Mouse (Mus musculus) liver, embryonic 16.5 days (tissue): ENCODE results near the gene Mief1. TPM values are rescaled to one million over a fixed set of nuclear protein-coding genes. Genes with fewer than 3 reads are reported as not detected.

ENCODE experiments used
- ATAC-seq: fragments of 200-750 bp; cut with Nextera tagmentation; 2 replicates; pipeline ENCODE4 v1.8.0; 2017; ENCODE audit warnings: low read depth, mild to moderate bottlenecking, moderate number of reproducible peaks, moderate library complexity
- H3K27ac ChIP-seq: fragments of 300-500 bp; sonication (generic); 2 replicates; pipeline ENCODE4 v1.5.1; 2014; ENCODE audit warnings: mild to moderate bottlenecking, low read length
- H3K27me3 ChIP-seq: fragments of 300-500 bp; sonication (generic); 2 replicates; pipeline ENCODE4 v1.6.1; 2014; ENCODE audit warnings: low read depth, low read length, mixed read lengths; ENCODE audit not compliant: control insufficient read depth, insufficient read depth
- H3K36me3 ChIP-seq: fragments of 300-500 bp; sonication (generic); 2 replicates; pipeline ENCODE4 v1.6.1; 2014; ENCODE audit warnings: mild to moderate bottlenecking; ENCODE audit not compliant: control insufficient read depth, insufficient read depth
- H3K4me1 ChIP-seq: fragments of 300-500 bp; sonication (generic); 2 replicates; pipeline ENCODE4 v1.6.1; 2014; ENCODE audit warnings: low read depth, low read length, mixed read lengths; ENCODE audit not compliant: control insufficient read depth
- H3K4me2 ChIP-seq: fragments of 300-500 bp; sonication (generic); 2 replicates; pipeline ENCODE4 v1.6.1; 2014; ENCODE audit warnings: low read depth, low read length, mixed read lengths
- H3K4me3 ChIP-seq: fragments of 300-500 bp; sonication (generic); 2 replicates; pipeline ENCODE4 v1.5.1; 2014; ENCODE audit warnings: low read depth, mild to moderate bottlenecking, low read length
- H3K9ac ChIP-seq: fragments of 300-500 bp; sonication (generic); 2 replicates; pipeline ENCODE4 v1.6.1; 2014; ENCODE audit warnings: low read depth, low read length
- H3K9me3 ChIP-seq: fragments of 300-500 bp; sonication (generic); replicated peaks from 2 replicates; pipeline ENCODE4 v1.6.1; 2016; ENCODE audit warnings: low read length; ENCODE audit not compliant: control insufficient read depth
- WGBS: fragments of 180-500 bp; shearing (Covaris S2); extraction: QIAGEN DNeasy Blood & Tissue Kit; methylation state at CpG from one replicate; pipeline ENCODE4 v1.1.7; 2014; ENCODE audit not compliant: insufficient replicate concordance; 5-methylcytosine and 5-hydroxymethylcytosine counted together
- polyA plus RNA-seq: library from polyadenylated mRNA; unstranded; fragments of >200 nt; fragmentation: Nextera tagmentation; extraction: Ambion mirVana; gene quantifications from 2 replicates; pipeline ENCODE4 v1.2.1, GENCODE M21; 2015

The Mief1 gene
- polyA plus RNA-seq, 1 experiment from 2014 or later, result 16.0 TPM

GRCm38 (mm10) chr15:80257602-80258239, 23.9 kb downstream of the Mief1 start:
- Histone ChIP-seq H3K36me3 (peaks cover 28% of the 10 kb centered on the region), H3K9me3 (no peaks in the 10 kb centered on the region), H3K4me1 (peaks cover 62% of the 10 kb centered on the region), H3K27ac (peak overlapping the region; percentile 99), H3K4me3 (peak overlapping the region; percentile 91), H3K9ac (peak overlapping the region; percentile 96), H3K4me2 (peak overlapping the region; percentile 97), H3K27me3 (no peaks in the 10 kb centered on the region)
- no peak for ATAC-seq
- 26% methylated on average over 4 of the region's 4 CpGs for WGBS

DNA sequence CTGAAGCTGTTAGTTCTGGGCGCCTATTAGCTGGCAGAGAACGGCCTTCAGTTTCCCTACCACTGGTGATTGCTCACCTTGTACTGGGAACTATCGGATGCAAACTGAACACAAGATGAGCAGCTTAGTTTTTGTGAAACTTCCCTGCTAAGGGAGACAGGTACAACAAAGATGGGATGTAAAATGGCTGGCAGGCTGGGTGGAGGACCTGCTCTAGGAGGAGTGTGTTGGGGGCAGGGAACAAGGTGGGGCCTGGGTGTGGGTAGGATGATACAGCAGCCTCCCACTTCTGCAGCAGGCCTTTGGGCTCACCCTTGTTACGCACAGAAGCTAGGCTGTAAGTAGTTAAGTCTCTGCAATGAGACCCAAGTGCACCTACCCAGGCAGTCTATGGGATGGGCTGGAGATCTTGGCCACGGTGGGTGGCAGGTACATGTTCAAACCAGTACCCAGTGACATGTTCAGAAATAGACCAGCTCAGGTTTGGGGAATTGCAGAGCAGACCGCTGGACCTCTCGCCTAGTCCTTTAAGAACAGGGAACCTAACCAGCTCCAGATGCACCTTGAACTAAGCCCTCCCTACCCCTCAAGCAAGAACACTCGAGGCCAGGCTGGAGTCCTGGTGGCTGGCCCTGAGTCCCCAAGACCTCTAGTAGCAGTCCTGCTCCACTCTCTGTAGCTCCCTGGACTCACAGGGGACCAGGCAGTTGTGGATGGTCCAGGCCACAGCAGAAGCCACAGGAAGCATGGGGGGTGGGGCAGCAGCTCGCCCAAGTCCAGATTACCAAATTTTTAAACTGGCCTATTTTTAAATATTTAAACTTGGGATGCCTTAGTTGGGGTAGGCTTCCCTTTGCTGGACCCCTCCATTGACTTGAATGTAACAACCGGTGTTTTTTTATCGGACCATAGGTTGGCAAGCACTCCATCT, 24.7 kb downstream of the Mief1 start:
- no peaks in the 10 kb centered on the region for H3K9me3 ChIP-seq
- H3K4me2 ChIP-seq, result peak overlapping the region; percentile 97
- H3K9ac ChIP-seq, result peak overlapping the region; percentile 96
- peak; percentile 57 for ATAC-seq
- H3K4me1 ChIP-seq, result peaks cover 63% of the 10 kb centered on the region
- H3K36me3 ChIP-seq, result peaks cover 28% of the 10 kb centered on the region
- H3K4me3 ChIP-seq, result peak overlapping the region; percentile 91
- H3K27ac ChIP-seq, result peak overlapping the region; percentile 99
- 44% methylated on average over 11 of the region's 11 CpGs for WGBS
- no peaks in the 10 kb centered on the region for H3K27me3 ChIP-seq

DNA sequence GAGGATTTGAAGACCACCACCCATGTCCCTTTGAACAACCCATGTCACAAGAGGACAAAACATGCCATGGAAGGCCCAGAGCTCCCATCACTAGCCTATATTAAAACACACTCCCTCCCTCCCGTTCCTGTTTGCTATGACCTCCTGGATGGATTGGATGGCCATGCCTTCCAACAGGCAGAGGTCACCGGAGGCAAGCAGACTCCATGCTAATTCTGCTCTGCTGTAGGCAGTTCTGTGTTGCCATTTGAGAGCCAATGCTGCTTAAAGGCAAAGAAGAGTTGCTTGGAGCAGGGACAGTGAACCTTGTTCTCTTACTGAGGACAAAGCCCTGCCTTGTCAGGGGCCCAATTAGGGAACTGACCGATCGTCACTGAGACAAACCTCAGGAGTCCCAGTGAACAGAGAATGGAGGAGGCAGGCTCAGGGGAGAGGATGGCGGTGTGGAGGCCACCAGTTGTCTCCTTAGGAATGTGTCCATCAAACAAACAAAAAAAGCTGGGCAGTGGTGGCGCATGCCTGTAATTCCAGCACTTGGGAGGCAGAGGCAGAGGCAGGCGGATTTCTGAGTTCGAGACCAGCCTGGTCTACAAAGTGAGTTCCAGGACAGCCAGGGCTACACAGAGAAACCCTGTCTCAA, 25.7 kb downstream of the Mief1 start:
- Histone ChIP-seq H3K4me2 (0 out of 2 replicates have a peak overlapping the region, but pooled peaks have one; percentile 97), H3K9ac (0 out of 2 replicates have a peak overlapping the region, but pooled peaks have one; percentile 17), H3K36me3 (peaks cover 28% of the 10 kb centered on the region), H3K4me3 (no peak overlapping the region), H3K27me3 (no peaks in the 10 kb centered on the region), H3K9me3 (no peaks in the 10 kb centered on the region), H3K4me1 (peaks cover 56% of the 10 kb centered on the region), H3K27ac (peak overlapping the region; percentile 99)
- ATAC-seq, result no peak
- WGBS, result 78% methylated on average over 8 of the region's 8 CpGs

DNA sequence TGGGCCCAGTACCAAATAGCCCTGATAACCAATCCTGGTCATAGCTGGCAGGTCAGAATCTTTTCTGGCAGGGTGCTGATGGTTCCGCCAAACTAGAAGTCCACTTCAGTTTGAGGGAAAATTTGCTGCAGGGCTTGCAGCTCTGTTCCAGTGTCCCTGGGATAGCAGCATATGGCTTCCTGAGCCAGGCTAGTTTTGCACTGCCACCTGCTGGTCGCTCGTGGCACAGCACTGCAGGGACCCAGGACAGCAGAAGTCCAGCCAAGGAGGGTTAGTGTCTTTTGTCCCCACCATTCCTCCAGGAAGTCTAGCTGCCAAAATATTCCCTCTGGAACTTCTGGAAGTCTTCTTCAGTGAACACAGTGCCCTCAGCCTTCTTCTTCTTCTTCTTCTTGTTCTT, 26.9 kb downstream of the Mief1 start:
- Histone ChIP-seq H3K27ac (no peak overlapping the region; the same call in 1 of the 2 replicates), H3K9me3 (no peaks in the 10 kb centered on the region), H3K4me1 (peaks cover 57% of the 10 kb centered on the region), H3K4me3 (no peak overlapping the region), H3K36me3 (peaks cover 28% of the 10 kb centered on the region), H3K27me3 (no peaks in the 10 kb centered on the region), H3K9ac (no peak overlapping the region), H3K4me2 (no peak overlapping the region)
- WGBS, result 8% methylated on average over 3 of the region's 3 CpGs
- no peak for ATAC-seq

- 70% methylated on average over 7 of the region's 7 CpGs for WGBS
- H3K4me3 ChIP-seq, result no peak overlapping the region
- no peak overlapping the region for H3K4me2 ChIP-seq
- no peak overlapping the region for H3K27ac ChIP-seq
- H3K4me1 ChIP-seq, result peaks cover 57% of the 10 kb centered on the region
- H3K9me3 ChIP-seq, result no peaks in the 10 kb centered on the region
- no peak overlapping the region for H3K9ac ChIP-seq
- H3K27me3 ChIP-seq, result no peaks in the 10 kb centered on the region
- H3K36me3 ChIP-seq, result peaks cover 26% of the 10 kb centered on the region
- ATAC-seq, result no peak
Measured at GRCm38 (mm10) chr15:80261100-80261499, 27.3 kb downstream of the Mief1 start.

DNA sequence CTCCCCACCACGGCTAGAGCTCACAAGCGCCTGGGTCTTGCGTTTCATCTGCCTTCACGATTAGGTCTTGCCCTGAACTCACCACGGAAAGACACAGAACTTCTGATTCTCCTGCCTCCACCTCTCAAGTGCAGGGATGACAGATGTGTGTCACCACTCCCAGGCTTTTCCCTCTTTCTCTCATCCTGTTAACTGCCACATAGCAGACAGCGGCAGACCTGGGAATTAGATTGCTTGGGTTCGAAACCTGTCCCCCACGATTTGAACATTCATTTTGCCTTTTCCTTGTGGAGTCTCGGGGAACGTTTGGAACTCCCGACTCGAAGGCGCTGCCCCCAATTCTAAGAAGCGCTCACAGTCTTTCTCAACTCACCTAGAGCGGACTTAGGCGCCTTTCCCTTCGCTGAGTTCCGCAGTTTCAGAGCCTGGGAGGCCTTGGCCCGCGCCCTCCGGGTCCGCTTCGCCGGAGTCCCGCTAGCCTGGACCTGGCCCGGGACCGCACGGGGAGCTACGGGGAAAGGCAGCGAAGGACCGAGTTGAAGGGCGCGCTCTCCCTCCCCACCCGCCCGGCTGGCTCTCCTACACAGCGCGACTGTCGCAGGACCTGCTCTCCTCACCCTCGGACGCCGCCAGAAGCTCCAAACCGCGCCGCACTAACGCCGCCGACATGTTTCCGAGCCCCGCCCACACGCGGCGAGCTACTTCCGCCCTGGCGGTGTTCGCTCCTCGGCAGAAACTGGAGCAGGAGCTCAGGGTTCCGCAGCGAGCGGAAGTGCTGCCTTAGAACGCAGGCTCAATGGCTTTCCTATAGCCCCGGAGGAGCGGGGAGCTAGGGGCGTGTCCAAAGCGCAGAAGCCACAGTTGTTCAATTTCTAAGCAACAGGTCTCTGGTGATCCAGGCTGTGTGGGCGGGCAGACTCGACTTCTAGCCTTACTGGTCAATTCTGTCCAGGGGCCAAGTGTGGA, 30.1 kb downstream of the Mief1 start, which contains the start of gene Rps19bp1:
Gene Rps19bp1 (minus strand): TSS at position 706 of the 966 bp plus-strand sequence.
- H3K27me3 ChIP-seq, result no peaks in the 10 kb centered on the region
- peak; percentile 96 for ATAC-seq
- WGBS, result under 1% methylated on average over 66 of the region's 66 CpGs
- H3K9ac ChIP-seq, result peak within 1 kb of the TSS; percentile 86
- H3K9me3 ChIP-seq, result no peaks in the 10 kb centered on the region
- peak within 1 kb of the TSS; percentile 78 for H3K27ac ChIP-seq
- peaks cover 8% of the 10 kb centered on the region for H3K36me3 ChIP-seq
- H3K4me1 ChIP-seq, result peaks cover 32% of the 10 kb centered on the region
- H3K4me3 ChIP-seq, result peak within 1 kb of the TSS; percentile 75
- peak within 1 kb of the TSS; percentile 79 for H3K4me2 ChIP-seq

- Histone ChIP-seq H3K9ac (no peak overlapping the region), H3K27ac (no peak overlapping the region), H3K4me1 (peaks cover 16% of the 10 kb centered on the region), H3K4me3 (no peak overlapping the region), H3K36me3 (no peaks in the 10 kb centered on the region), H3K4me2 (no peak overlapping the region), H3K27me3 (no peaks in the 10 kb centered on the region), H3K9me3 (peaks cover 3% of the 10 kb centered on the region; the same call in 1 of the 2 replicates)
- WGBS, result 0% methylated on average over 2 of the region's 2 CpGs
- no peak for ATAC-seq
Measured at GRCm38 (mm10) chr15:80266281-80266680, 32.5 kb downstream of the Mief1 start.

GRCm38 (mm10) chr15:80271858-80272396, 38.1 kb downstream of the Mief1 start:
- H3K9me3 ChIP-seq, result peaks cover 3% of the 10 kb centered on the region; the same call in 1 of the 2 replicates
- no peaks in the 10 kb centered on the region for H3K4me1 ChIP-seq
- H3K9ac ChIP-seq, result no peak overlapping the region
- no peaks in the 10 kb centered on the region for H3K36me3 ChIP-seq
- peaks cover 2% of the 10 kb centered on the region; the same call in 1 of the 2 replicates for H3K27me3 ChIP-seq
- no peak for ATAC-seq
- WGBS, result 50% methylated on average over 3 of the region's 3 CpGs
- H3K4me2 ChIP-seq, result no peak overlapping the region
- no peak overlapping the region for H3K27ac ChIP-seq
- H3K4me3 ChIP-seq, result no peak overlapping the region
